Mouse (Mus musculus) small intestine, adult 10 weeks (tissue): ENCODE data around the gene Unc93a. TPM values are rescaled to one million over a fixed set of nuclear protein-coding genes. Genes with fewer than 3 reads are reported as not detected.

ENCODE experiments used
- polyA plus RNA-seq: library from polyadenylated mRNA; stranded (reverse); fragments of 350-450 nt; fragmentation: Illumina TruSeq; extraction: RNeasy Lipid Tissue Mini Kit (QIAGEN cat#74804); gene quantifications from one replicate; pipeline ENCODE4 v1.2.3, GENCODE M21; 2014; ENCODE audit warnings: low replicate concordance

Gene Unc93a
- polyA plus RNA-seq = 9.6 TPM

GRCm38 (mm10) chr17:13131710-13132109 lies at the start of gene Unc93a:
Unc93a (minus strand) TSS chr17:13131810.

GRCm38 (mm10) chr17:13060804-13061203 lies 70.8 kb downstream of the Unc93a start, which contains the start of gene Tcp10b:
Tcp10b (plus strand) TSS chr17:13061104.

Other genes with a start within 250 kb of the Unc93a start
- gene Pnldc1, start 221.6 kb downstream of the Unc93a start, polyA plus RNA-seq = 0.67 TPM
- gene Tcp1, start 216.1 kb downstream of the Unc93a start, polyA plus RNA-seq = 339 TPM
- gene Mrpl18, start 215.5 kb downstream of the Unc93a start, polyA plus RNA-seq = 151 TPM
- 0.93 TPM for gene Acat3, start 191.2 kb downstream of the Unc93a start, polyA plus RNA-seq
- 25.3 TPM for gene Acat2, start 171.1 kb downstream of the Unc93a start, polyA plus RNA-seq
- 207 TPM for gene Wtap, start 137.6 kb downstream of the Unc93a start, polyA plus RNA-seq
- 76.6 TPM for gene Sod2, start 125.0 kb downstream of the Unc93a start, polyA plus RNA-seq
- gene Gpr31b, start 79.5 kb downstream of the Unc93a start, polyA plus RNA-seq = not detected
- gene Tcp10b, start 70.7 kb downstream of the Unc93a start, polyA plus RNA-seq = 0.30 TPM
- not detected for gene Smok2a, start 89.4 kb upstream of the Unc93a start, polyA plus RNA-seq
- gene Smok2b, start 98.4 kb upstream of the Unc93a start, polyA plus RNA-seq = not detected
- not detected for gene Tcp10c, start 222.8 kb upstream of the Unc93a start, polyA plus RNA-seq